Comparison of ENCODE assay signal across 14 mouse cellular contexts in genomic region chr7:110854927-110855546, GRCm38 (mm10). TPM values are rescaled to one million over a fixed set of nuclear protein-coding genes. Genes with fewer than 3 reads are reported as not detected.
DNase-seq lines count a peak whose midpoint lies in the region; ATAC-seq and TF ChIP-seq lines count a peak whose summit lies in the region.
"Had no signal": no experiment of that assay in that cellular context is flagged by ENCODE, and none has a peak within 500 bp of the region (broad histone marks: within the 10 kb centered on the region; RNA-seq: fewer than 3 reads in every experiment).

No protein-coding gene starts in this region.

- 55% methylated on average over 8 of the region's 8 CpGs for WGBS in heart, postnatal 0 days

- H3K4me3 ChIP-seq in heart, postnatal 0 days (ENCODE audit: low read depth, low read length): no peak overlapping the region
- H3K4me3 ChIP-seq: embryonic facial prominence, embryonic 15.5 days; heart, adult 2 months; limb, embryonic 15.5 days; myocyte had no signal

- DNase-seq in heart, postnatal 0 days (ENCODE audit: low spot score): peak; percentile 60
- DNase-seq in heart, adult 8-10 months (ENCODE audit: low spot score): no peak
- peak; percentile 17 for DNase-seq in left cerebral cortex, adult 11 months (ENCODE audit: low spot score)
- DNase-seq in left cerebral cortex, adult 18-20 months (ENCODE audit: low spot score in 2 of 2): no peak
- DNase-seq in right cerebral cortex, postnatal 4 days: peak; percentile 11
- DNase-seq in right cerebral cortex, postnatal 25 days: no peak
- DNase-seq in thymus, postnatal 36 days: no peak
- DNase-seq: kidney, postnatal 25 days had no signal

- H3K9me3 ChIP-seq in heart, postnatal 0 days (replicated peaks; ENCODE audit: control insufficient read depth, low read length): no peaks in the 10 kb centered on the region
- H3K9me3 ChIP-seq: embryonic facial prominence, embryonic 15.5 days; limb, embryonic 15.5 days had no signal

- ATAC-seq in heart, postnatal 0 days (ENCODE audit: insufficient read depth, low read depth): peak; percentile 60

- H3K36me3 ChIP-seq in heart, postnatal 0 days (replicated peaks; ENCODE audit: control insufficient read depth, insufficient read depth, low read length): no peaks in the 10 kb centered on the region
- H3K36me3 ChIP-seq: embryonic facial prominence, embryonic 15.5 days; limb, embryonic 15.5 days had no signal

- no peak for TF ChIP-seq CTCF in heart, postnatal 0 days (IDR thresholded peaks at IDR 0.05; ENCODE audit: low read depth)

- H3K4me1 ChIP-seq in heart, postnatal 0 days (ENCODE audit: control insufficient read depth, insufficient read depth): peaks cover 4% of the 10 kb centered on the region; the same call in 1 of the 2 replicates
- H3K4me1 ChIP-seq: embryonic facial prominence, embryonic 15.5 days; limb, embryonic 15.5 days had no signal

- H3K4me2 ChIP-seq in heart, postnatal 0 days (ENCODE audit: low read depth, low read length): no peak overlapping the region
- H3K4me2 ChIP-seq: embryonic facial prominence, embryonic 15.5 days; hindbrain, embryonic 14.5 days; limb, embryonic 15.5 days had no signal

- H3K27me3 ChIP-seq in heart, postnatal 0 days (ENCODE audit: control insufficient read depth, insufficient read depth, low read length): no peaks in the 10 kb centered on the region
- H3K27me3 ChIP-seq: embryonic facial prominence, embryonic 15.5 days; limb, embryonic 15.5 days had no signal

- no peak overlapping the region for H3K9ac ChIP-seq in heart, postnatal 0 days (replicated peaks; ENCODE audit: low read depth, low read length)
- H3K9ac ChIP-seq: embryonic facial prominence, embryonic 15.5 days; hindbrain, embryonic 14.5 days; limb, embryonic 15.5 days had no signal

- no peak for TF ChIP-seq EP300 in heart, postnatal 0 days (IDR thresholded peaks at IDR 0.05; ENCODE audit: low read depth)

- H3K27ac ChIP-seq in heart, postnatal 0 days (ENCODE audit: low read depth): no peak overlapping the region
- H3K27ac ChIP-seq: embryonic facial prominence, embryonic 15.5 days; heart, adult 2 months; hindbrain, embryonic 14.5 days; limb, embryonic 15.5 days had no signal

RNA-seq across cellular contexts. Expression of gene Lyve1, which starts 8.0 kb away (rescaled TPM):
- 38.9 and 56.7 TPM in 2 replicates for total RNA-seq in heart, postnatal 0 days (2014; rRNA removed; ENCODE audit: low replicate concordance)
- 13.8 and 15.2 TPM in 2 replicates for polyA plus RNA-seq in heart, postnatal 0 days (2015; fragmentation: Nextera tagmentation; extraction: Ambion mirVana)
- 10 to 100 TPM; 10.4 to 16.8 (median 13.0) TPM for total RNA-seq in heart, adult 8-10 months (2022)
- total RNA-seq in left cerebral cortex, adult 18-20 months (2021): 1 to 10 TPM; 1.5 to 1.6 TPM
- total RNA-seq: common myeloid progenitor, adult 5-6 weeks had no signal
- polyA plus RNA-seq: myocyte had no signal

RNA-seq across cellular contexts. Expression of gene Rnf141, which starts 10.8 kb away (rescaled TPM):
- total RNA-seq in heart, postnatal 0 days (2014; rRNA removed; ENCODE audit: low replicate concordance): 59.9 and 144 TPM in 2 replicates
- polyA plus RNA-seq in heart, postnatal 0 days (2015; fragmentation: Nextera tagmentation; extraction: Ambion mirVana): 22.7 and 26.4 TPM in 2 replicates
- total RNA-seq in heart, adult 8-10 months (2022): 10 to 100 TPM; 36.4 to 44.5 (median 39.8) TPM
- total RNA-seq in left cerebral cortex, adult 18-20 months (2021): 10 to 100 TPM; 76.2 to 85.0 TPM

Comparison
In these comparisons a context has a peak if more than half of its experiments do, and no peak if none do; other contexts are left out.
1. DNase-seq: peak in heart, postnatal 0 days (single experiment), left cerebral cortex, adult 11 months (single experiment) and right cerebral cortex, postnatal 4 days (single experiment); none in heart, adult 8-10 months (single experiment), left cerebral cortex, adult 18-20 months (0 of 2), right cerebral cortex, postnatal 25 days (single experiment) and thymus, postnatal 36 days (0 of 2).
2. RNA of gene Lyve1, which starts 8.0 kb away (total RNA-seq): 38.9 to 56.7 TPM in heart, postnatal 0 days and 10.4 to 16.8 TPM in heart, adult 8-10 months; 1.5 to 1.6 TPM in left cerebral cortex, adult 18-20 months; every median in the first group is over 4 times any median in the second.